Mouse (Mus musculus) heart, embryonic 15.5 days (tissue): ENCODE results near the gene Nfam1. TPM values are rescaled to one million over a fixed set of nuclear protein-coding genes. Genes with fewer than 3 reads are reported as not detected.

Source experiments
- ATAC-seq: fragments of 200-750 bp; cut with Nextera tagmentation; replicated peaks from 2 replicates; pipeline ENCODE4 v1.8.0; 2017; ENCODE audit warnings: low read depth, moderate TSS enrichment; ENCODE audit not compliant: insufficient number of reproducible peaks, insufficient read depth, low FRiP score
- H3K27ac ChIP-seq: fragments of 300-500 bp; sonication (generic); 2 replicates; pipeline ENCODE4 v1.5.1; 2015; ENCODE audit warnings: mild to moderate bottlenecking, inconsistent platforms
- H3K27me3 ChIP-seq: fragments of 300-500 bp; sonication (generic); 2 replicates; pipeline ENCODE4 v1.6.1; 2015; ENCODE audit warnings: inconsistent platforms
- H3K36me3 ChIP-seq: fragments of 300-500 bp; sonication (generic); 2 replicates; pipeline ENCODE4 v1.6.1; 2015; ENCODE audit warnings: mild to moderate bottlenecking, inconsistent platforms
- H3K4me1 ChIP-seq: fragments of 300-500 bp; sonication (generic); replicated peaks from 2 replicates; pipeline ENCODE4 v1.6.1; 2015; ENCODE audit warnings: inconsistent platforms
- H3K4me2 ChIP-seq: fragments of 300-500 bp; sonication (generic); 2 replicates; pipeline ENCODE4 v1.6.1; 2015; ENCODE audit warnings: inconsistent platforms, mild to moderate bottlenecking, moderate library complexity
- H3K4me3 ChIP-seq: fragments of 300-500 bp; sonication (generic); 2 replicates; pipeline ENCODE4 v1.5.1; 2015; ENCODE audit warnings: mild to moderate bottlenecking, inconsistent platforms
- H3K9ac ChIP-seq: fragments of 300-500 bp; sonication (generic); 2 replicates; pipeline ENCODE4 v1.6.1; 2015; ENCODE audit warnings: mild to moderate bottlenecking, inconsistent platforms
- H3K9me3 ChIP-seq: fragments of 300-500 bp; sonication (generic); replicated peaks from 2 replicates; pipeline ENCODE4 v1.6.1; 2016; ENCODE audit warnings: inconsistent platforms
- WGBS: fragments of 180-500 bp; shearing (Covaris S2); methylation state at CpG from one replicate; pipeline ENCODE4 v1.1.7; 2015; ENCODE audit warnings: mixed read lengths; 5-methylcytosine and 5-hydroxymethylcytosine counted together
- polyA plus RNA-seq: library from polyadenylated mRNA; unstranded; fragments of >200 nt; fragmentation: Nextera tagmentation; extraction: Ambion mirVana; gene quantifications from 2 replicates; pipeline ENCODE4 v1.2.1, GENCODE M21; 2015

Nfam1 gene
- polyA plus RNA-seq, 1 experiment from 2014 or later, result 1.8 TPM

- ATAC-seq, result no peak
- WGBS, result 49% methylated on average over 6 of the region's 6 CpGs
Observed at GRCm38 (mm10) chr15:82969206-82969721, 63.8 kb downstream of the Nfam1 start.

GRCm38 (mm10) chr15:82968449-82968848 lies 64.7 kb downstream of the Nfam1 start:
- Histone ChIP-seq H3K4me2 (peak overlapping the region; percentile 51), H3K27me3 (peaks cover 36% of the 10 kb centered on the region), H3K4me3 (peak overlapping the region; percentile 11), H3K4me1 (peaks cover 20% of the 10 kb centered on the region), H3K27ac (no peak overlapping the region), H3K36me3 (no peaks in the 10 kb centered on the region), H3K9me3 (no peaks in the 10 kb centered on the region), H3K9ac (peak overlapping the region; percentile 26)
- WGBS, result 5% methylated on average over 22 of the region's 22 CpGs
- no peak for ATAC-seq

More at GRCm38 (mm10) chr15:82969206-82969721, 63.8 kb downstream of the Nfam1 start:
- H3K4me3 ChIP-seq, result no peak overlapping the region
- H3K4me1 ChIP-seq, result peaks cover 21% of the 10 kb centered on the region
- no peaks in the 10 kb centered on the region for H3K9me3 ChIP-seq
- H3K36me3 ChIP-seq, result no peaks in the 10 kb centered on the region
- H3K9ac ChIP-seq, result no peak overlapping the region
- H3K27me3 ChIP-seq, result peaks cover 36% of the 10 kb centered on the region
- no peak overlapping the region for H3K27ac ChIP-seq
- H3K4me2 ChIP-seq, result no peak overlapping the region

DNA sequence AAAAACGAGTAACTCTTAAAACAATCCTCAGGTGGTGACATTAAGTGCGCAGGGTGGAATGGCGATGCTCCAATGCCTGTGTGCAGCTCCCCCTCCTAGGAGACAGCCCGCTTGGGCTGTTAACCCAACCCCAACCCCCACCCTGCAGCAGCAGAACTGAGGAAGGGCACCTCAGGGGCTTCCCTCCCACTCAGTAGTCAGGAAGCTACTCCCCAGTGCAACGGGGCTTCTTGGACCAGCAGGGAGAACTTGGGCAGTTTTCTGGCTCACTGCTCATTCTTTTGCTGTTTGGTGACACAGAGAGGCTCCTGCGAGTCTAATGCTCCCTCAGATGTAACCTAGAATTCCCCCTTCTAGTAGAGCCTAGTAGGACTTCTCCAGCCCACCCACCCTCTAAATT lies 65.2 kb downstream of the Nfam1 start:
- 48% methylated on average over 6 of the region's 6 CpGs for WGBS
- no peak overlapping the region for H3K27ac ChIP-seq
- peaks cover 36% of the 10 kb centered on the region for H3K27me3 ChIP-seq
- H3K4me3 ChIP-seq, result peak overlapping the region; percentile 11; the same call in 1 of the 2 replicates
- H3K9ac ChIP-seq, result peak overlapping the region; percentile 26
- no peak for ATAC-seq
- peaks cover 23% of the 10 kb centered on the region for H3K4me1 ChIP-seq
- peak overlapping the region; percentile 51 for H3K4me2 ChIP-seq
- H3K36me3 ChIP-seq, result no peaks in the 10 kb centered on the region
- no peaks in the 10 kb centered on the region for H3K9me3 ChIP-seq

DNA sequence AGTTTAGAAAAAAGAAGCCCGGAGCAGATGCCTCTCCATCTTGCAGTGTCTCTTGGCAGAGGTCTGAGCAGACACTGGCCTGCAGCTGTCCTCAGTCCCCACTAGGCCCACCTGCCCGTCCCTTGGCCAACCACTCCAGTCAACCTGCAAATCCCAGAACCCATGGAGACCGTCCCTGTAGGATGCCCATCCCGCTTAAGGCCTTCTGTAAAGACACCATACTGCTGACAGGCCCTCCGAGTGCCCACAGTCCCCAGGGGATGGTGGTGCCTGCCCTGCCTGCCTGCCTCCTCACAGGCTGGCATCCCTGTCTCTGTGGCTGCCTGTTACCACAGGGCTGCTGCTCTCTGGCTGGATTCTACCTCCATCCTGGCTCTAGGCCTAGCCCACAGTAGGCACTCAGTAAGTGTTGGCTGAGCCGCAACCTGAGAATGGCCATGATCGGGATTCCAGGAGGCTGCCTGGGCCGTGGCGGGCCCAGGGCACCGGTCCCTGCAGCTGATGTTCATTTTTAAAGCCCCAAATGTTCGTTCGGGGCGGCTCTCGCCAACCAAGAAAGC lies 68.8 kb downstream of the Nfam1 start:
- Histone ChIP-seq H3K4me1 (peaks cover 54% of the 10 kb centered on the region), H3K9ac (no peak overlapping the region), H3K4me3 (peak overlapping the region; percentile 61), H3K4me2 (peak overlapping the region; percentile 92), H3K36me3 (no peaks in the 10 kb centered on the region), H3K27ac (no peak overlapping the region), H3K27me3 (peaks cover 56% of the 10 kb centered on the region), H3K9me3 (no peaks in the 10 kb centered on the region)
- ATAC-seq, result no peak
- 79% methylated on average over 14 of the region's 14 CpGs for WGBS

GRCm38 (mm10) chr15:82963556-82964156 lies 69.5 kb downstream of the Nfam1 start:
- WGBS, result 2% methylated on average over 46 of the region's 82 CpGs
- peak overlapping the region; percentile 45; the same call in 1 of the 2 replicates for H3K27ac ChIP-seq
- peaks cover 63% of the 10 kb centered on the region for H3K27me3 ChIP-seq

DNA sequence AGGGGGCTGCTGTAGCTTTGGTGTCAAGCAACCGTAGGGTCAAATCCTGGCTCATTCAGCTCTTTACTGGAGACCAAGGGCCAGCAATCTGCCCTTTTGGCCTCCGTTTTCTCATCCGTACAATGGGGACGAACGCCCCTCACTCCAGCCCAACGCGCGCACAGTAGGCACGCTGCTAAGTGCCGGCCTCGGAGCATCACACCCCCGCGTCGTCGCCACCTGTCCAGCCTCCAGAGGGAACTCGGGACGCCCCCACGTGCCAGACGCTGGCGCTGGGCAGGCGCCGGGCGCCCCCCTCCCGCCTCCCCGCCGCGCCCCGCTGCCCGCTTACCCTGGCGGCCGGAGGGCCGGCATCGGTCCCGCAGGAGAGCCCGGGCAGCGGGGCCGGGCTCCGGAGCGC lies 70.0 kb downstream of the Nfam1 start:
- Histone ChIP-seq H3K27ac (peak overlapping the region; percentile 61), H3K9me3 (no peaks in the 10 kb centered on the region), H3K4me3 (peak overlapping the region; percentile 61), H3K36me3 (no peaks in the 10 kb centered on the region), H3K4me2 (peak overlapping the region; percentile 92), H3K27me3 (peaks cover 63% of the 10 kb centered on the region), H3K4me1 (peaks cover 54% of the 10 kb centered on the region), H3K9ac (peak overlapping the region; percentile 70)
- ATAC-seq, result no peak; the same call in 1 of the 2 replicates
- 4% methylated on average over 33 of the region's 39 CpGs for WGBS

More at GRCm38 (mm10) chr15:82963556-82964156, 69.5 kb downstream of the Nfam1 start:
- ATAC-seq, result peak; percentile 43
- Histone ChIP-seq H3K9me3 (no peaks in the 10 kb centered on the region), H3K4me3 (peak overlapping the region; percentile 61), H3K9ac (peak overlapping the region; percentile 70), H3K4me1 (peaks cover 54% of the 10 kb centered on the region), H3K4me2 (peak overlapping the region; percentile 92), H3K36me3 (no peaks in the 10 kb centered on the region)

GRCm38 (mm10) chr15:82962536-82962935 lies 70.6 kb downstream of the Nfam1 start:
- Histone ChIP-seq H3K27ac (no peak overlapping the region), H3K9ac (no peak overlapping the region), H3K9me3 (no peaks in the 10 kb centered on the region), H3K4me3 (peak overlapping the region; percentile 61), H3K27me3 (peaks cover 58% of the 10 kb centered on the region), H3K4me2 (peak overlapping the region; percentile 92), H3K36me3 (no peaks in the 10 kb centered on the region), H3K4me1 (peaks cover 55% of the 10 kb centered on the region)
- 53% methylated on average over 4 of the region's 4 CpGs for WGBS
- ATAC-seq, result no peak

DNA sequence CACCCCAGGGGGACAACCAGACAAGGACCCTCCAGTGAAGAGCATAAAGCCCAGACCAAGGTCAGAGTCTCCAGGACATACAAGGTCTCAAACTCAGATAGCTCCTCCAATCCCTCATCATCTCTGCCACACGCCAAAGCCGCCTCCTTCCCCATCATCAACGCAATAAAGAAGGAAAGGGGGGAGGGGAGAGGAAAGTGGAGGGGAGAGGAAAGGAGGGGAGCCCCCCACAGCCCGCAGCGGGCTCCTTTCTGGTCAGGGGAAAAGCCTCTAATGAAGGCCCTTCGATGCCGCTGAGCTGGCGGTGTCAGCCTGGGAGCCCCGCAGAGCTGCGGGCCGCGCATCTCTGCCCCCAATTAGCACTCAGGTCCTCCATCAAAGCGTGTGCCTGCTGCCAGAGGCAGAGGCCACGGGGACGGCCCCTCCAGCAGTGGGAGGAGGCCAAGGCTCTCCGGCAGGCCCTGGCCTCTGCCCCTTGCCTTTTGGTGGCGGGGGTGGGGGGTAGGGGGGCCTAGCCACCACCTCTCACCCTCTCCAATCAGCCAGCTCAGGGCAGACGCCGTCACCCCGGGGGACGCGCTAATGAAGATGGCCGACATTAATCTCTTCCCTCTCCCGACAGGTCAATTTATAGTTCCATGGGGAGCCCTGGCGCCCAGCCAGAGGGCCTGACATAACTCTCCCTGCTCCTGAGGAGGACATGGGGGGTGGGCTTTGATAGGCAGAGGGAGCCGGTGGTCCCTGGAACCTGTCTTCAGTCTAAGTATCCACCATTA lies 72.1 kb downstream of the Nfam1 start:
- H3K4me1 ChIP-seq, result peaks cover 67% of the 10 kb centered on the region
- peaks cover 48% of the 10 kb centered on the region for H3K27me3 ChIP-seq
- 6% methylated on average over 26 of the region's 26 CpGs for WGBS
- H3K9ac ChIP-seq, result no peak overlapping the region
- H3K9me3 ChIP-seq, result no peaks in the 10 kb centered on the region
- no peak for ATAC-seq
- no peaks in the 10 kb centered on the region for H3K36me3 ChIP-seq
- H3K4me3 ChIP-seq, result peak overlapping the region; percentile 31
- no peak overlapping the region for H3K27ac ChIP-seq
- H3K4me2 ChIP-seq, result peak overlapping the region; percentile 58

DNA sequence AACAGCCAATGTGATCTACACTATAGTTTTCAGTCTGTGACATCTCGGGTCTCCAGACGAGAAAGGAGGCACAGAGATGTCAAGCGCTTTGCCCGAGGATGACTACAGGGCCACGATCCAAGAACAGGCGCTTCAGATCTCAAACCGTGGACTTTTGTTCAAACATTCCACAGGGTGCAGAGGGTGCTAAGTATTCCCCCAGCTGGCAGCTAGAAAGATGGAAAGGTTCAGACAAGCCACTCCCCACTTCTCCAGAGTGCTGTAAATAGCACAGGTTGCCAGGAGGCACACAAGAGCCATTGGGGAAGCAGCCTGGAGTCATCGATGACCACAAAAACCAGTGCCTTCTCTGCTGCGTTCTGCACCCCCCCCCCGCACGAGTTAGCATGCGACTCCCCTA lies 74.0 kb downstream of the Nfam1 start:
- H3K36me3 ChIP-seq, result no peaks in the 10 kb centered on the region
- no peak overlapping the region for H3K4me3 ChIP-seq
- no peaks in the 10 kb centered on the region for H3K9me3 ChIP-seq
- H3K27ac ChIP-seq, result 0 out of 2 replicates have a peak overlapping the region, but pooled peaks have one; percentile 22
- peaks cover 69% of the 10 kb centered on the region for H3K4me1 ChIP-seq
- H3K9ac ChIP-seq, result no peak overlapping the region
- no peak for ATAC-seq
- H3K27me3 ChIP-seq, result peaks cover 55% of the 10 kb centered on the region
- H3K4me2 ChIP-seq, result peak overlapping the region; percentile 48
- WGBS, result 33% methylated on average over 12 of the region's 12 CpGs

GRCm38 (mm10) chr15:82958253-82958701 lies 74.8 kb downstream of the Nfam1 start:
- peaks cover 62% of the 10 kb centered on the region for H3K27me3 ChIP-seq
- ATAC-seq, result no peak
- H3K9me3 ChIP-seq, result no peaks in the 10 kb centered on the region
- H3K9ac ChIP-seq, result 0 out of 2 replicates have a peak overlapping the region, but pooled peaks have one; percentile 10
- 18% methylated on average over 16 of the region's 16 CpGs for WGBS
- peaks cover 75% of the 10 kb centered on the region for H3K4me1 ChIP-seq
- no peak overlapping the region for H3K27ac ChIP-seq
- peak overlapping the region; percentile 10 for H3K4me3 ChIP-seq
- peak overlapping the region; percentile 48 for H3K4me2 ChIP-seq
- H3K36me3 ChIP-seq, result no peaks in the 10 kb centered on the region

DNA sequence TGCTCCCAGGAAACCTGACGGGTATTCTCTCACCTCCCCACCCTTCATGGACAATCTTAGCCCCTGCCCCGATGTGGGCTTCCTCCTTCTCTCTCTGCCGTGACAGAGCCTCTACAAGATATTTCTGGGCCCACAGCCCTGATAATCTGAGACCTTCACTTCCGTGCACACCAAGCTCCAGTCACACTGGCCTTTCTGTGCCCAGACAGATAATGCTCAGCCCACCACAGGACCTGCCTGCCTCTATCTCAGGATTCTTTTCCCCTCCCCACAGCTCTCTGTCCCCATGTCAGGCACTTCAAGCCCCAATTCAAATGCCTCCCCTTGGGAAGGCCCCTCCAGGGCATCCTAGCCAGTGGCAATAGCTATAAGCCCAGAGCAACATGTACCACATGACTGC lies 76.4 kb downstream of the Nfam1 start:
- Histone ChIP-seq H3K4me2 (no peak overlapping the region), H3K4me1 (peaks cover 73% of the 10 kb centered on the region), H3K36me3 (no peaks in the 10 kb centered on the region), H3K27ac (no peak overlapping the region), H3K9me3 (no peaks in the 10 kb centered on the region), H3K4me3 (no peak overlapping the region), H3K27me3 (peaks cover 67% of the 10 kb centered on the region), H3K9ac (no peak overlapping the region)
- 39% methylated on average over 4 of the region's 4 CpGs for WGBS
- no peak for ATAC-seq
